Comparison of ENCODE assay signal across 11 mouse cellular contexts in genomic region chr3:121250048-121250447, GRCm38 (mm10). TPM values are rescaled to one million over a fixed set of nuclear protein-coding genes. Genes with fewer than 3 reads are reported as not detected.
DNase-seq lines count a peak whose midpoint lies in the region; ATAC-seq and TF ChIP-seq lines count a peak whose summit lies in the region.
"Had no signal": no experiment of that assay in that cellular context is flagged by ENCODE, and none has a peak within 500 bp of the region (broad histone marks: within the 10 kb centered on the region; RNA-seq: fewer than 3 reads in every experiment).

No protein-coding gene starts in this region.

- peaks cover 6% of the 10 kb centered on the region for H3K4me1 ChIP-seq in hindbrain, embryonic 16.5 days (ENCODE audit: control insufficient read depth, insufficient read depth, low read depth, low read length)
- no peaks in the 10 kb centered on the region for H3K4me1 ChIP-seq in hindbrain, embryonic 12.5 days
- H3K4me1 ChIP-seq in lung, embryonic 14.5 days (ENCODE audit: insufficient read depth): 0 out of 2 replicates have a peak, but pooled peaks cover 5% of the 10 kb centered on the region
- H3K4me1 ChIP-seq in lung, adult 2 months (ENCODE audit: control insufficient read depth, insufficient read depth, low read length): no peaks in the 10 kb centered on the region
- no peaks in the 10 kb centered on the region for H3K4me1 ChIP-seq in lung, postnatal 0 days (ENCODE audit: insufficient read depth, low read depth, low read length)
- H3K4me1 ChIP-seq: hindbrain, embryonic 10.5 days had no signal

- H3K4me2 ChIP-seq in hindbrain, embryonic 16.5 days (ENCODE audit: low read length): no peak overlapping the region
- H3K4me2 ChIP-seq in hindbrain, embryonic 12.5 days (replicated peaks): no peak overlapping the region
- H3K4me2 ChIP-seq in lung, embryonic 14.5 days: no peak overlapping the region
- H3K4me2 ChIP-seq in lung, postnatal 0 days (replicated peaks; ENCODE audit: low read depth, low read length): no peak overlapping the region

- no peaks in the 10 kb centered on the region for H3K27me3 ChIP-seq in hindbrain, embryonic 16.5 days (replicated peaks; ENCODE audit: control insufficient read depth, insufficient read depth, low read length)
- H3K27me3 ChIP-seq in hindbrain, embryonic 12.5 days: no peaks in the 10 kb centered on the region
- H3K27me3 ChIP-seq in lung, embryonic 14.5 days (ENCODE audit: insufficient read depth, low read length): no peaks in the 10 kb centered on the region
- no peaks in the 10 kb centered on the region for H3K27me3 ChIP-seq in lung, postnatal 0 days (replicated peaks; ENCODE audit: insufficient read depth, low read length)

- no peak overlapping the region for H3K27ac ChIP-seq in hindbrain, embryonic 16.5 days (ENCODE audit: low read depth, low read length)
- H3K27ac ChIP-seq in hindbrain, embryonic 12.5 days: no peak overlapping the region
- no peak overlapping the region for H3K27ac ChIP-seq in lung, embryonic 14.5 days (ENCODE audit: low read depth)
- H3K27ac ChIP-seq in lung, postnatal 0 days (ENCODE audit: low read length): no peak overlapping the region
- H3K27ac ChIP-seq: hindbrain, embryonic 10.5 days had no signal

- H3K4me3 ChIP-seq in hindbrain, embryonic 16.5 days (ENCODE audit: low read length): no peak overlapping the region
- H3K4me3 ChIP-seq in hindbrain, embryonic 12.5 days: no peak overlapping the region
- H3K4me3 ChIP-seq in lung, embryonic 14.5 days (ENCODE audit: low read depth, low read length): no peak overlapping the region
- no peak overlapping the region for H3K4me3 ChIP-seq in lung, adult 2 months (replicated peaks; ENCODE audit: extremely low read depth, low read depth, low read length)
- H3K4me3 ChIP-seq in lung, postnatal 0 days (ENCODE audit: low read depth, low read length): no peak overlapping the region
- H3K4me3 ChIP-seq: hindbrain, embryonic 10.5 days had no signal

- no peak for TF ChIP-seq CTCF in lung, embryonic 14.5 days (IDR thresholded peaks at IDR 0.05; ENCODE audit: low read depth)
- TF ChIP-seq CTCF in lung, adult 2 months (IDR thresholded peaks at IDR 0.05; ENCODE audit: insufficient read depth, low read length): no peak
- no peak for TF ChIP-seq CTCF in lung, postnatal 0 days (IDR thresholded peaks at IDR 0.05)

- TF ChIP-seq POLR2A in lung, adult 2 months (IDR thresholded peaks at IDR 0.05; ENCODE audit: borderline replicate concordance, extremely low read depth, low read depth, low read length): no peak

- H3K9ac ChIP-seq in hindbrain, embryonic 16.5 days (ENCODE audit: low read depth, low read length): no peak overlapping the region
- no peak overlapping the region for H3K9ac ChIP-seq in hindbrain, embryonic 12.5 days
- H3K9ac ChIP-seq in lung, embryonic 14.5 days: no peak overlapping the region
- H3K9ac ChIP-seq in lung, postnatal 0 days (replicated peaks; ENCODE audit: low read depth): no peak overlapping the region

- H3K36me3 ChIP-seq in hindbrain, embryonic 16.5 days (ENCODE audit: control insufficient read depth, insufficient read depth, low read length): no peaks in the 10 kb centered on the region
- H3K36me3 ChIP-seq in hindbrain, embryonic 12.5 days: no peaks in the 10 kb centered on the region
- H3K36me3 ChIP-seq in lung, embryonic 14.5 days (ENCODE audit: insufficient read depth): no peaks in the 10 kb centered on the region
- H3K36me3 ChIP-seq in lung, postnatal 0 days (ENCODE audit: insufficient read depth, low read length): no peaks in the 10 kb centered on the region
- H3K36me3 ChIP-seq: hindbrain, embryonic 10.5 days had no signal

- peak; percentile 32 to 42 for DNase-seq in cerebellum, adult 18-20 months
- DNase-seq in cerebellum, adult 8-10 months: no peak
- peak; percentile 61 for DNase-seq in lung, embryonic 14.5 days
- no peak for DNase-seq in lung, adult 2 months
- DNase-seq in lung, postnatal 0 days (ENCODE audit: low spot score): peak; percentile 36
- no peak for DNase-seq in right cerebral cortex, postnatal 10 days (ENCODE audit: low spot score in 2 of 2)
- DNase-seq: adrenal gland, adult 8-10 months; thymus, postnatal 14 days had no signal

- H3K9me3 ChIP-seq in hindbrain, embryonic 16.5 days (ENCODE audit: control insufficient read depth, low read length): no peaks in the 10 kb centered on the region
- no peaks in the 10 kb centered on the region for H3K9me3 ChIP-seq in hindbrain, embryonic 12.5 days (replicated peaks)
- H3K9me3 ChIP-seq in lung, embryonic 14.5 days (ENCODE audit: low read depth, low read length): no peaks in the 10 kb centered on the region
- H3K9me3 ChIP-seq in lung, postnatal 0 days (ENCODE audit: low read length): no peaks in the 10 kb centered on the region
- H3K9me3 ChIP-seq: hindbrain, embryonic 10.5 days had no signal

- TF ChIP-seq EP300 in lung, postnatal 0 days (IDR thresholded peaks at IDR 0.05): no peak

- ATAC-seq in hindbrain, embryonic 16.5 days: 0 out of 2 replicates have a peak, but pooled peaks have one; percentile 25
- ATAC-seq in hindbrain, embryonic 12.5 days (ENCODE audit: low FRiP score): no peak
- ATAC-seq in lung, embryonic 14.5 days (ENCODE audit: insufficient read depth): peak; percentile 80; the same call in 1 of the 2 replicates
- peak; percentile 71 for ATAC-seq in lung, postnatal 0 days

- WGBS in hindbrain, embryonic 16.5 days: 77% methylated on average over 9 of the region's 9 CpGs
- 92% methylated on average over 9 of the region's 9 CpGs for WGBS in hindbrain, embryonic 12.5 days
- WGBS in lung, embryonic 14.5 days: 68% methylated on average over 9 of the region's 9 CpGs
- 87% methylated on average over 9 of the region's 9 CpGs for WGBS in lung, adult 2 months
- WGBS in lung, postnatal 0 days: 61% methylated on average over 9 of the region's 9 CpGs

RNA-seq across cellular contexts. Expression of gene Tmem56, which starts 32.9 kb away (rescaled TPM):
- 2.9 and 3.0 TPM in 2 replicates for polyA plus RNA-seq in hindbrain, embryonic 16.5 days (2015; fragmentation: Nextera tagmentation; extraction: Ambion mirVana)
- 0.79 and 1.2 TPM in 2 replicates for polyA plus RNA-seq in hindbrain, embryonic 12.5 days (2016; fragmentation: Nextera tagmentation; extraction: Ambion mirVana)
- 0.34 and 0.49 TPM in 2 replicates for polyA plus RNA-seq in lung, embryonic 14.5 days (2014; fragmentation: Nextera tagmentation; extraction: Ambion mirVana)
- polyA plus RNA-seq in lung, adult 2 months (2012; rRNA removed): 2.3 TPM in 2 replicates
- 1.5 and 2.1 TPM in 2 replicates for polyA plus RNA-seq in lung, postnatal 0 days (2015; fragmentation: Nextera tagmentation; extraction: Ambion mirVana)

RNA-seq across cellular contexts. Expression of gene Alg14, which starts 41.5 kb away (rescaled TPM):
- polyA plus RNA-seq in hindbrain, embryonic 16.5 days (2015; fragmentation: Nextera tagmentation; extraction: Ambion mirVana): 41.3 and 44.8 TPM in 2 replicates
- 28.7 and 38.5 TPM in 2 replicates for polyA plus RNA-seq in hindbrain, embryonic 12.5 days (2016; fragmentation: Nextera tagmentation; extraction: Ambion mirVana)
- polyA plus RNA-seq in lung, embryonic 14.5 days (2014; fragmentation: Nextera tagmentation; extraction: Ambion mirVana): 39.2 and 43.9 TPM in 2 replicates
- polyA plus RNA-seq in lung, adult 2 months (2012; rRNA removed): 19.6 and 24.5 TPM in 2 replicates
- 33.4 and 36.6 TPM in 2 replicates for polyA plus RNA-seq in lung, postnatal 0 days (2015; fragmentation: Nextera tagmentation; extraction: Ambion mirVana)

Comparison
In these comparisons a context has a peak if more than half of its experiments do, and no peak if none do; other contexts are left out.
1. DNase-seq: peak in cerebellum, adult 18-20 months (2 of 2), lung, embryonic 14.5 days (single experiment) and lung, postnatal 0 days (single experiment); none in cerebellum, adult 8-10 months (single experiment), lung, adult 2 months (single experiment) and right cerebral cortex, postnatal 10 days (0 of 2).